Mouse (Mus musculus) erythroid progenitor cell, adult 5-6 weeks (primary cell): Measurements from ENCODE around the gene Ick. TPM values are rescaled to one million over a fixed set of nuclear protein-coding genes. Genes with fewer than 3 reads are reported as not detected.
A peak's percentile ranks its signal among the peaks of the same experiment; 100 is the strongest.
"Not testable (repeated sequence)": the region's sequence is repeated elsewhere in the genome, so short reads cannot be mapped to it uniquely, and the experiment has no call there.

Experiments
- ATAC-seq: replicated peaks from 2 replicates; pipeline ENCODE4 v1.8.0; 2016; ENCODE audit warnings: moderate number of reproducible peaks, mild to moderate bottlenecking, moderate TSS enrichment, inconsistent platforms; ENCODE audit not compliant: poor library complexity, low FRiP score, severe bottlenecking
- total RNA-seq, 2 experiments: library from RNA; stranded (forward) in 1 of 2; stranded (reverse) in 1 of 2; fragments of 150-400 nt in 1 of 2; fragments of 186-747, 209-891 nt in 1 of 2; gene quantifications; 2 replicates each; pipeline versions ENCODE4 v1.2.3 to v1.2.4; 2015 to 2017; ENCODE audit warnings: low replicate concordance in 2 of 2

The Ick gene
- total RNA-seq, 2 experiments from 2014 or later: 2.1 to 5.2 TPM

- ATAC-seq: not testable (repeated sequence)
Measured at GRCm38 (mm10) chr9:78182474-78182873, 73.5 kb downstream of the Ick start, which contains the start of gene Gsta4. TSS of gene Gsta4 (plus strand) at chr9:78182774.

GRCm38 (mm10) chr9:78185686-78186085 is 76.7 kb downstream of the Ick start:
- no peak for ATAC-seq

- no peak for ATAC-seq
Measured at GRCm38 (mm10) chr9:78188910-78189309, 79.9 kb downstream of the Ick start.

- no peak for ATAC-seq
Measured at GRCm38 (mm10) chr9:78190651-78191634, 82.0 kb downstream of the Ick start.

- peak; percentile 76 for ATAC-seq
Measured at GRCm38 (mm10) chr9:78191736-78192135, 82.7 kb downstream of the Ick start.

- peak; percentile 59 for ATAC-seq
Measured at GRCm38 (mm10) chr9:78193902-78194597, 85.1 kb downstream of the Ick start.

- ATAC-seq: no peak
Measured at GRCm38 (mm10) chr9:78195034-78195433, 86.0 kb downstream of the Ick start.

- ATAC-seq: no peak
Measured at GRCm38 (mm10) chr9:78197801-78198200, 88.8 kb downstream of the Ick start.

- no peak for ATAC-seq
Measured at GRCm38 (mm10) chr9:78204194-78204593, 95.2 kb downstream of the Ick start.

GRCm38 (mm10) chr9:78208956-78209355 is 100.0 kb downstream of the Ick start:
- no peak for ATAC-seq

- ATAC-seq: no peak
Measured at GRCm38 (mm10) chr9:78210079-78210478, 101.1 kb downstream of the Ick start.

- ATAC-seq: no peak
Measured at GRCm38 (mm10) chr9:78210821-78211220, 101.8 kb downstream of the Ick start.

GRCm38 (mm10) chr9:78211521-78211920 is 102.5 kb downstream of the Ick start:
- no peak for ATAC-seq

GRCm38 (mm10) chr9:78212341-78213049 is 103.5 kb downstream of the Ick start:
- ATAC-seq: no peak

GRCm38 (mm10) chr9:78217074-78217473 is 108.1 kb downstream of the Ick start:
- ATAC-seq: no peak

Other genes starting within 250 kb of the Ick start
- gene Elovl5, start 191.8 kb upstream of the Ick start, total RNA-seq (2015; ENCODE audit: low replicate concordance): 10.5 and 16.2 TPM in 2 replicates
- gene Elovl5, start 191.8 kb upstream of the Ick start, total RNA-seq (2017; ENCODE audit: low replicate concordance): 10.4 and 10.9 TPM in 2 replicates
- gene Gcm1, start 57.3 kb upstream of the Ick start, total RNA-seq (2015; ENCODE audit: low replicate concordance): not detected in 2 replicates
- gene Gcm1, start 57.3 kb upstream of the Ick start, total RNA-seq (2017; ENCODE audit: low replicate concordance): not detected in 2 replicates
- 223 and 268 TPM in 2 replicates for gene Fbxo9, start 127 bp upstream of the Ick start, total RNA-seq (2015; ENCODE audit: low replicate concordance)
- gene Fbxo9, start 127 bp upstream of the Ick start, total RNA-seq (2017; ENCODE audit: low replicate concordance): 169 and 259 TPM in 2 replicates
- gene Gsta4, start 73.6 kb downstream of the Ick start, total RNA-seq (2015; ENCODE audit: low replicate concordance): 2.5 TPM in 1 of 2 replicates, not detected in the other
- 1.5 TPM in 1 of 2 replicates, not detected in the other for gene Gsta4, start 73.6 kb downstream of the Ick start, total RNA-seq (2017; ENCODE audit: low replicate concordance)
- not detected in 2 replicates for gene Gsta1, start 121.5 kb downstream of the Ick start, total RNA-seq (2015; ENCODE audit: low replicate concordance)
- not detected in 2 replicates for gene Gsta1, start 121.5 kb downstream of the Ick start, total RNA-seq (2017; ENCODE audit: low replicate concordance)
- gene Gm3776, start 147.9 kb downstream of the Ick start, total RNA-seq (2015; ENCODE audit: low replicate concordance): not detected in 2 replicates
- not detected in 2 replicates for gene Gm3776, start 147.9 kb downstream of the Ick start, total RNA-seq (2017; ENCODE audit: low replicate concordance)
- gene Gm10639, start 180.7 kb downstream of the Ick start, total RNA-seq (2015; ENCODE audit: low replicate concordance): not detected in 2 replicates
- not detected in 2 replicates for gene Gm10639, start 180.7 kb downstream of the Ick start, total RNA-seq (2017; ENCODE audit: low replicate concordance)
- not detected in 2 replicates for gene Omt2a, start 205.6 kb downstream of the Ick start, total RNA-seq (2015; ENCODE audit: low replicate concordance)
- gene Omt2a, start 205.6 kb downstream of the Ick start, total RNA-seq (2017; ENCODE audit: low replicate concordance): not detected in 2 replicates
- not detected in 2 replicates for gene Omt2b, start 218.4 kb downstream of the Ick start, total RNA-seq (2015; ENCODE audit: low replicate concordance)
- not detected in 2 replicates for gene Omt2b, start 218.4 kb downstream of the Ick start, total RNA-seq (2017; ENCODE audit: low replicate concordance)
- gene Gsta2, start 246.6 kb downstream of the Ick start, total RNA-seq (2015; ENCODE audit: low replicate concordance): not detected in 2 replicates
- not detected in 2 replicates for gene Gsta2, start 246.6 kb downstream of the Ick start, total RNA-seq (2017; ENCODE audit: low replicate concordance)